Mouse (Mus musculus) ovary, adult 18-20 months (tissue): ENCODE measurements around the gene Srrm2.

Experiments
- DNase-seq: peaks from one replicate; pipeline ENCODE4 v3.0.0; 2022; ENCODE audit warnings: low spot score, mixed read lengths

The Srrm2 gene

DNA sequence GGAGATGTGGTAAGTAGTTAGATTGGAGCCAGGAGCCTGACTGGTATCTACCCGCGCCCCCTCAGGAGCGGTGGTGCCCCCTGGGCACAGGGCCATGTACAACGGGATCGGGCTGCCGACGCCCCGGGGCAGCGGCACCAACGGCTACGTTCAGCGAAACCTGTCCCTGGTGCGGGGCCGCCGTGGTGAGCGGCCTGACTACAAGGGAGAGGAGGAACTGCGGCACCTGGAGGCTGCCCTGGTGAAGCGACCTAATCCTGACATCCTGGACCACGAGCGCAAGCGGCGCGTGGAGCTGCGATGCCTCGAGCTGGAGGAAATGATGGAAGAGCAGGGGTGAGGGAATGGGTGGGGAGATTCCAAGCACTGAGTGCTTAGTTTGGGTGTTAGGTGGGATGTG is 16.5 kb downstream of the Srrm2 start:
- no peak for DNase-seq

- DNase-seq: no peak
These were observed 17.6 kb downstream of the Srrm2 start for GRCm38 (mm10) chr17:23807918-23808317.

GRCm38 (mm10) chr17:23815641-23816040 is 25.3 kb downstream of the Srrm2 start:
- no peak for DNase-seq

GRCm38 (mm10) chr17:23818579-23818978 is 28.2 kb downstream of the Srrm2 start:
- DNase-seq: no peak

DNA sequence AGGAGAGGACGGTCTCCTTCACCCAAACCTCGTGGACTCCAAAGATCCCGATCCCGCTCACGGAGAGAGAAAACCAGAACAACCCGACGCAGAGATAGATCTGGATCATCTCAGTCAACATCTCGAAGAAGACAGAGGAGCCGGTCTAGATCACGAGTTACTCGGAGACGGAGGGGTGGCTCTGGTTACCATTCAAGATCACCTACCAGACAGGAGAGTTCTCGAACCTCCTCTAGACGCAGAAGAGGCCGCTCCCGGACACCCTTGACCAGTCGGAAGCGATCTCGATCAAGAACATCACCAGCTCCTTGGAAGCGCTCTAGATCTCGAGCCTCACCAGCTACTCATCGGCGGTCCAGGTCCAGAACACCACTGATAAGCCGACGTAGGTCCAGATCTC is 28.9 kb downstream of the Srrm2 start:
- DNase-seq: no peak

DNA sequence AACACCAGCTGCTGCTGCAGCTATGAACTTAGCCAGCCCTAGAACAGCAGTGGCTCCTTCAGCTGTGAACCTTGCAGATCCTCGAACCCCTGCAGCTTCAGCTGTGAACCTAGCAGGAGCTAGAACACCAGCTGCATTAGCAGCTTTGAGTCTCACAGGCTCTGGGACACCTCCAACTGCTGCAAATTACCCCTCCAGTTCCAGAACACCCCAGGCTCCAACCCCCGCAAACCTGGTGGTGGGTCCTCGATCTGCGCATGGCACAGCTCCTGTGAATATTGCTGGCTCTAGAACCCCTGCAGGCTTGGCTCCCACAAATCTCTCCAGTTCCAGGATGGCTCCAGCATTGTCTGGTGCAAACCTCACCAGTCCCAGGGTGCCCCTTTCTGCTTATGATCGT is 30.4 kb downstream of the Srrm2 start:
- no peak for DNase-seq

DNA sequence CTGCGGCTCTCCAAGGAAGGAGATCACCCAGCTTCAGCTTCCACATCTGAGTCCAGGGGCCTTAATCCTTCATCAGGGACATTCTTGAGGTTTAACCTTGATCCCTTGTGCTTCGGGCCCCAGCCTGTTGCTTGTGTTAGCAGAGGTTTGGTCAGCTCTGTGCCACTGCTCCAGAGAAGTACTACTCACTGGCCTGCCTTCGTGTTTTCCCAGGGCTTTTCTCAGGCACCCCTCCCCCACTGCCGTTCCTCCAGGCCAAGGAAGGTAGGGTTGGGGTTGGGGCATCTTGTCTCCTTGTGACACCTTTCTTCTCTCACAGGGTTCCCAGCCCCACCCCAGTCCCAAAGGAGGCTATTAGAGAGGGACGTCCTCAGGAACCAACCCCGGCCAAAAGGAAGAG is 31.8 kb downstream of the Srrm2 start:
- DNase-seq: no peak

DNA sequence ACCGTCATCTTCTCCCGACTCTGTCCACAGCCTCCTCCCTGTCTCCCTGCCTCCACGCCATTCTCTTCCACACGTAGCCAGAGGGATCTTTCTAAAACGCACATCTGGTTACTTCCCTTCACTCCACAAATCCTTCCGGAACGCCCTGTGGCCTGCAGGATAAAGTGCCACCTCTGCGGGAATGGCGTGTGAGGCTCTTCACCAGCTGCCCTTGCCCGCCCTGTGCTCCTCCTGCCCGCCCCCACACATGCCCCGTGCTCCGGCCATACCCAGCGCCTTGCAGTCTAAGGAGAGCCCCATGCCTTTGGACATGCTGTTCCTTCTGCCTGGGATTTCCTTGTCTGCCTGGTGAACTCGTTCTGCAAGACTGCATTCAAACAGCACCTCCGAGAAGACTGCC is 32.7 kb downstream of the Srrm2 start:
- no peak for DNase-seq

- DNase-seq: no peak
These were observed 33.3 kb downstream of the Srrm2 start for GRCm38 (mm10) chr17:23823614-23824013.

DNA sequence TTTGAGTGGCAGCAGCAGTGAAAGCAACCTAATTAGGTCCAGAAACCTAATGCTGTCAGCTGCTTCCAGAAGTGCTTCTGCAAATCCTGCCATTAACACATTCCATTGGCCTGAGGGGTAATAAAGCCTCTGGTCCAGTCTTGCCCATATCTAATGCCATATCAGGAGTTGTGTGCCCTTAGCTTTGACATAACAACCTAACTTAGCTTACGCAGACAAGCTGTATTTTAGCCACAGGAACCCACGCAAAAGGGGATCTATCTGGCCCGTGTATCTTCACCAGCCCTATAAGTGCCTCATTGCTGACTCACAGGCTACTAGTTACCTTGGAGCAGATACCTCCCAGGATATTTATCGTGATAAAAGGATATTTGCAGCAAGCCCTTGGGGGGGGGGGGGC is 35.3 kb downstream of the Srrm2 start:
- DNase-seq: no peak

- DNase-seq: no peak
These were observed 38.1 kb downstream of the Srrm2 start for GRCm38 (mm10) chr17:23828271-23829001.

DNA sequence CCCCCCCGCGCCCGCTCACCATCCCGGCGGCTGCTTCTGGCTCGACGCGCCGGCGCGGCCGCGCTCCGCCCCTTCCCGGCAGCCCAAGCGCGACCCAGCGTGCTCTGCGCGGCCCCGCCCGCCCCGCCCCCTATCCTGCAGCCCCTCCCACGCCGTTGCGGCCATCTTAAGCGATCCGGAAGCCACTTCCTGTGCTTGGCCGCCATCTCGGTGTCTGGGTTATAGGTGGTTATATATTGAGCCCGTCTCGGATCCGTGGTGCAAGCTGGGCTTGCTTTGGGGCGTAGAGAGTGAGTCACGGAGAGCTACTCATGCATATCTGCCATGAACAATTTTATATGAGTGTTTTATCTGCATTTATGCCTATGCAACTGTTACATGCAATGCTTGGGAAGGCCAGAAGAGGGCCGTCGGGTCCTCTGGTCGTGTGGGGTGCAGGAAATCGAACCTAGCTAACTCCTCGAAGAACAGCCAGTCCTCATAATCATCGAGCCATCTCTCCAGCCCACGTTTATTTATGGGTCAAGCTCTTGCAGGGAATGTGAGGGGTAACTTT is 38.8 kb downstream of the Srrm2 start, which contains the start of gene Elob:
Gene Elob (minus strand): TSS at position 73 of the 556 bp plus-strand sequence.
- peak; percentile 78 for DNase-seq

DNA sequence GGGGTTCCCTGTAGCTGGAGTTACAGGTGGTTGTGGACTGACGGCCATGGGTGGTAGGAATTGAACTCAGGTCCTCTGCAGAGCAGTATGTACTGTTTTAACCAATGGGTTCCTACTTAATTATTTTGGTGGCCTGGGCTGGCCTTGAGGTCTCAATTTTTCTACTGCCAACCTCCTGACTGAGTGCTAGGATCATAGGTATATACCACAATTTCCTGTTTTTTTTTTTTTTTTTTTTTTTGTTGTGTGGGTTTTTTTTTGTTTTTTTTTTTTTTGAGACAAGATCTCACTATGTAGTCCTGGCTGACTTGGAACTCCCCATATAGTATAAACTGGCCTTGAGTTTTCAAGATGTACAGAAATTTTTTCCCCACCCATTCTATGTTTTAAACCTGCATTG is 40.9 kb downstream of the Srrm2 start:
- no peak for DNase-seq

- DNase-seq: no peak
These were observed 45.8 kb downstream of the Srrm2 start, which contains the start of gene Prss33 for GRCm38 (mm10) chr17:23836006-23836575. Gene Prss33, minus strand, starts transcription at chr17:23836056.

- DNase-seq: no peak
These were observed 50.8 kb downstream of the Srrm2 start for GRCm38 (mm10) chr17:23841145-23841544.

DNA sequence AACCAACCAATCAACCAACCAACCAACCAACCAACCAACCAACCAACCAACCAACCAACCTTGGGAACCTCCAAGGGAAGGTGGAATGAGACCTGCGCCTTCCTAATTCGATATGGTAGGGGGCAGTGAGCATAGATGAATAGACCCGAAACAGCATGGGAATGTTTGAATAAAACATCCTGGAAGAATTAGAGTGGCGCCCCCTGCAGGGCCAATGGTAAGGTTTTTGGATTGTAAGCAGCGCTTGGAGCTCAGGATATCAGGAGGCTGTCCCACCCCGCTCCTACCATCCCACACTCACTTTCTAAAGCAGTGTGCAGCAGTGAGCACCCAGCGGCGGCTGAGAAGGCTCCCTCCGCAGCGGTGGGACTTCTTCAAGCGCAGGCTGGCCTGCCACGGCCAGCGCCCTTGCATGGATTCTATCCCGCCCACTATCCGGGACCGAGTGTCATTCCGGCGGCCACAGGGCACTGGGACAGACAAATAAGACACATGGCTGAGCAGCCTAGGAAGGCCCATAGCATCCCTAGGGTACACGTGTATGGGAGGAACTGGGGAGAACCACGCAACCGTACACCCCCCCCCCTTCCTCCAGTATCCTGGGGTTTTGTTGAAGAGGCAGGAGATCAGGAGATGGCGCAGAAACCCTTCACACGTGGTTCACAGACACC is 52.9 kb downstream of the Srrm2 start:
- DNase-seq: no peak

- no peak for DNase-seq
These were observed 53.5 kb downstream of the Srrm2 start, which contains the start of the genes Prss32 and Prss41 for GRCm38 (mm10) chr17:23843812-23844273. Gene Prss32, plus strand, starts transcription at chr17:23843855. Gene Prss41, minus strand, starts transcription at chr17:23844172.

- DNase-seq: no peak
These were observed 59.7 kb downstream of the Srrm2 start for GRCm38 (mm10) chr17:23850028-23850427.

- DNase-seq: no peak
These were observed 60.8 kb downstream of the Srrm2 start for GRCm38 (mm10) chr17:23850853-23851749.

DNA sequence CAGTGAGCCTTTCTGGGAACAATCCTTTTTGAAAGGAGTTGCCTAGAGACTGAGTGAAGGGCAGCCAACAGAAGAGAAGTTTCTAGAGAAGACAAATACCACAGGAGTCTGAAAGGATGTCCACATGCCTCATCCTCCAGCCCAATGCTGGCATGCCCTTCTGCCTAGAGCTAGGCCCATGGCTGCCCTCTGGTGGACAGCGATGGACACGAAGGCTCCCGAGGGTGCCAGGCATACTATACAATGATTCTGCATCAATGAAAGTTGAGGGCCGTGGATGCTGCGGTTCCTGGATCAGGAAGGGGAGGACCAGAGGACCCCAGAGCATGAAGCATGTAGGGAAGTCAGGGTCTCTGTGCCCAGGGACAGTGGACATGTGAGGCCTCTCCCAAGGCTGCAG is 63.0 kb downstream of the Srrm2 start:
- DNase-seq: no peak

GRCm38 (mm10) chr17:23854229-23854765 is 64.0 kb downstream of the Srrm2 start:
- DNase-seq: no peak
